Mouse (Mus musculus): Measurements from ENCODE around the gene Nrg4.
A peak's percentile ranks its signal among the peaks of the same experiment; 100 is the strongest.

Gene Nrg4

DNA sequence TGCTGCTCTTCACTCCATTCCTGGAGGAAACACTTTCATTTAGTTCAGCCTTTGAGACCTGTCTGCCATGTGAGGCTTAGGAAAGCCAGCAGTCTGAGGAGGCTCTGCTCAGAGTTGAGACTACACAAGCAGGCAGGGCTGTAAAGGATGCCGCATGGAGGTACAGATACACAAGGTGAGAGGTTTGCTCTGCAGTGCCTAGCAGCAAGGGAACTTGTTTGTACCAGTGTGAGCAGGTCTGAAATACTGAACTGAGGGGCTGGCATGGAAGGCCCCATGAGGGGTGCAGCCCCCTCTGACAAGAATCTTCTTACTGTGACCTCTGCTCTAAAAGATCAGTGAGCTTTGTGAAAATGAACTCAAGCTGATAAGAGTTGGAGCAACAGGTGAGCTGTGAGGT, 113.2 kb downstream of the Nrg4 start:
- peaks cover 76% of the 10 kb centered on the region for H3K36me3 ChIP-seq (ENCODE audit: insufficient read depth, low read length)
- peaks cover 86% of the 10 kb centered on the region for H3K4me1 ChIP-seq (replicated peaks; ENCODE audit: low read depth, low read length)
- H3K9me3 ChIP-seq (ENCODE audit: low read length) = peaks cover 6% of the 10 kb centered on the region; the same call in 1 of the 2 replicates
- TF ChIP-seq CTCF (conservative IDR thresholded peaks at IDR 0.05; ENCODE audit: low read length) = no peak
- TF ChIP-seq NANOG (IDR thresholded peaks at IDR 0.05; ENCODE audit: borderline replicate concordance, low read length) = no peak
- no peak for TF ChIP-seq POU5F1 (IDR thresholded peaks at IDR 0.05; ENCODE audit: borderline replicate concordance, low read length)
- H3K4me3 ChIP-seq (replicated peaks; ENCODE audit: low read length) = peak overlapping the region; percentile 58
- H3K27me3 ChIP-seq (ENCODE audit: insufficient read depth, low read length) = no peaks in the 10 kb centered on the region

GRCm38 (mm10) chr9:55211611-55212010, 115.0 kb downstream of the Nrg4 start:
- peaks cover 61% of the 10 kb centered on the region for H3K36me3 ChIP-seq (ENCODE audit: insufficient read depth, low read length)
- peak overlapping the region; percentile 93 for H3K4me3 ChIP-seq (replicated peaks; ENCODE audit: low read length)
- TF ChIP-seq CTCF (conservative IDR thresholded peaks at IDR 0.05; ENCODE audit: low read length) = no peak
- no peak for TF ChIP-seq NANOG (IDR thresholded peaks at IDR 0.05; ENCODE audit: borderline replicate concordance, low read length)
- no peak for TF ChIP-seq POU5F1 (IDR thresholded peaks at IDR 0.05; ENCODE audit: borderline replicate concordance, low read length)
- no peaks in the 10 kb centered on the region for H3K27me3 ChIP-seq (ENCODE audit: insufficient read depth, low read length)
- peaks cover 2% of the 10 kb centered on the region; the same call in 1 of the 2 replicates for H3K9me3 ChIP-seq (ENCODE audit: low read length)
- H3K4me1 ChIP-seq (replicated peaks; ENCODE audit: low read depth, low read length) = peaks cover 76% of the 10 kb centered on the region

DNA sequence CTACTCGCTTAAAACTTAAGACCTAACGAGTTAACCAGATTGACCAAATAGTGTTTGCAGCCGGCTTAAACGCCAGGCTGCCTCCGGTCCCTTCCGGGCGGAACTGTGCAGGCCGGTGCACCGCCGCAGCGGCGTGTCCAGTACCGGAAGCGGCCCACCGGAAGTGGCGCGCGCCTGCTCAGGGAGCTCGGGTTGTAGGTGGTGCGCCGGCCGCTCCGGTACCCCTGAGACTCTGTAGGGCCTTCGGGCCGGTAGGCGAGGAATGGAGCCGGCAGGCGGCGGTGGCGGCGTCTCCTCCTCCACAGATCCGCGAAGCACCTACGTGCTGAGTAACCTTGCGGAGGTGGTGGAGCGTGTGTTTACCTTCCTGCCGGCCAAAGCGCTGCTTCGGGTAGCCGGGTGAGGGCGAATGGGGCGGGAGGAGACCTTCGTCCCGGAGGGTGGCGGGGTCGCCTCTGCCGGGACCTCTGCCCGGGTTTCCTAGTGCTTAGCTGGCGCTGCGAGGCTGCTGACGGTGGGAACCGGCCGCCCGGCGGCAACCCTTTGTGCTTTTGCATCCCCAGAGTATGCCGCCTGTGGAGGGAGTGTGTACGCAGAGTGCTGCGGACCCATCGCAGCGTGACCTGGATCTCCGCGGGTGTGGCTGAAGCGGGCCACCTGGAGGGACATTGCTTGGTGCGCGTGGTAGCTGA, 117.7 kb downstream of the Nrg4 start, which contains the start of gene Fbxo22:
Gene Fbxo22, plus strand, starts transcription at position 136 of the 692 bp plus-strand sequence.
- Histone ChIP-seq H3K36me3 (ENCODE audit: insufficient read depth, low read length) (peaks cover 63% of the 10 kb centered on the region), H3K4me1 (replicated peaks; ENCODE audit: low read depth, low read length) (peaks cover 53% of the 10 kb centered on the region), H3K4me3 (replicated peaks; ENCODE audit: low read length) (peak within 1 kb of the TSS; percentile 93), H3K27me3 (ENCODE audit: insufficient read depth, low read length) (no peaks in the 10 kb centered on the region), H3K9me3 (ENCODE audit: low read length) (peaks cover 2% of the 10 kb centered on the region; the same call in 1 of the 2 replicates)
- no peak for TF ChIP-seq POU5F1 (IDR thresholded peaks at IDR 0.05; ENCODE audit: borderline replicate concordance, low read length)

- Histone ChIP-seq H3K27me3 (ENCODE audit: insufficient read depth, low read length) (no peaks in the 10 kb centered on the region), H3K36me3 (ENCODE audit: insufficient read depth, low read length) (peaks cover 62% of the 10 kb centered on the region), H3K9me3 (ENCODE audit: low read length) (peaks cover 2% of the 10 kb centered on the region; the same call in 1 of the 2 replicates), H3K4me3 (replicated peaks; ENCODE audit: low read length) (peak overlapping the region; percentile 93), H3K4me1 (replicated peaks; ENCODE audit: low read depth, low read length) (peaks cover 49% of the 10 kb centered on the region)
- TF ChIP-seq NANOG (IDR thresholded peaks at IDR 0.05; ENCODE audit: borderline replicate concordance, low read length) (no peak), POU5F1 (IDR thresholded peaks at IDR 0.05; ENCODE audit: borderline replicate concordance, low read length) (no peak), CTCF (conservative IDR thresholded peaks at IDR 0.05; ENCODE audit: low read length) (no peak)
Observed at GRCm38 (mm10) chr9:55208458-55208789, 118.2 kb downstream of the Nrg4 start.

- Histone ChIP-seq H3K9me3 (ENCODE audit: low read length) (no peaks in the 10 kb centered on the region), H3K4me1 (replicated peaks; ENCODE audit: low read depth, low read length) (no peaks in the 10 kb centered on the region), H3K27me3 (ENCODE audit: insufficient read depth, low read length) (no peaks in the 10 kb centered on the region), H3K4me3 (replicated peaks; ENCODE audit: low read length) (no peak overlapping the region), H3K36me3 (ENCODE audit: insufficient read depth, low read length) (peaks cover 48% of the 10 kb centered on the region)
- TF ChIP-seq NANOG (IDR thresholded peaks at IDR 0.05; ENCODE audit: borderline replicate concordance, low read length) = no peak
- no peak for TF ChIP-seq POU5F1 (IDR thresholded peaks at IDR 0.05; ENCODE audit: borderline replicate concordance, low read length)
- no peak for TF ChIP-seq CTCF (conservative IDR thresholded peaks at IDR 0.05; ENCODE audit: low read length)
Observed at GRCm38 (mm10) chr9:55199348-55199747, 127.3 kb downstream of the Nrg4 start.

GRCm38 (mm10) chr9:55198260-55198659, 128.4 kb downstream of the Nrg4 start:
- Histone ChIP-seq H3K4me1 (replicated peaks; ENCODE audit: low read depth, low read length) (no peaks in the 10 kb centered on the region), H3K4me3 (replicated peaks; ENCODE audit: low read length) (no peak overlapping the region), H3K36me3 (ENCODE audit: insufficient read depth, low read length) (peaks cover 50% of the 10 kb centered on the region), H3K27me3 (ENCODE audit: insufficient read depth, low read length) (no peaks in the 10 kb centered on the region), H3K9me3 (ENCODE audit: low read length) (no peaks in the 10 kb centered on the region)
- no peak for TF ChIP-seq CTCF (conservative IDR thresholded peaks at IDR 0.05; ENCODE audit: low read length)
- TF ChIP-seq NANOG (IDR thresholded peaks at IDR 0.05; ENCODE audit: borderline replicate concordance, low read length) = no peak
- TF ChIP-seq POU5F1 (IDR thresholded peaks at IDR 0.05; ENCODE audit: borderline replicate concordance, low read length) = no peak

DNA sequence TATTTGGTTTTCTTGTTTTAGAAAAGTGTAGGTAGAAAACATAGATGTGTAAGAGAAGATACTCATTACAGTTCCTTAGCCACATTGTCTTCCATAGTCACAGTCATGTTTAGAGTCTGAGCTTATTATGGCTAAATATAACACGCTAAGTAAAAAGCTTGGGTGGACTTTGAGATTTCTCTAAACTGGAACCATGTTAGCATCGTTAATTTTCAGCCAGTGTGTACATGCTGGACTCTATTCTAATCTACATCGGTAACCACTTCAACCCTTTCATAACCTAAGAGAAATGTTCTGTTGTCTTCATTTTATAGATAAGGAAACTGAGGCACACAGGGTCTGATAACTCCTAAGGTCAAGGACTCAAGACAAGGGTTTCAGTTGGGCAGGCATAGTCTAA, 130.8 kb downstream of the Nrg4 start:
- H3K4me3 ChIP-seq (replicated peaks; ENCODE audit: low read length) = no peak overlapping the region
- no peaks in the 10 kb centered on the region for H3K4me1 ChIP-seq (replicated peaks; ENCODE audit: low read depth, low read length)
- H3K27me3 ChIP-seq (ENCODE audit: insufficient read depth, low read length) = no peaks in the 10 kb centered on the region
- TF ChIP-seq CTCF (conservative IDR thresholded peaks at IDR 0.05; ENCODE audit: low read length) = no peak
- TF ChIP-seq NANOG (IDR thresholded peaks at IDR 0.05; ENCODE audit: borderline replicate concordance, low read length) = no peak
- TF ChIP-seq POU5F1 (IDR thresholded peaks at IDR 0.05; ENCODE audit: borderline replicate concordance, low read length) = no peak
- H3K9me3 ChIP-seq (ENCODE audit: low read length) = no peaks in the 10 kb centered on the region
- H3K36me3 ChIP-seq (ENCODE audit: insufficient read depth, low read length) = peaks cover 56% of the 10 kb centered on the region

DNA sequence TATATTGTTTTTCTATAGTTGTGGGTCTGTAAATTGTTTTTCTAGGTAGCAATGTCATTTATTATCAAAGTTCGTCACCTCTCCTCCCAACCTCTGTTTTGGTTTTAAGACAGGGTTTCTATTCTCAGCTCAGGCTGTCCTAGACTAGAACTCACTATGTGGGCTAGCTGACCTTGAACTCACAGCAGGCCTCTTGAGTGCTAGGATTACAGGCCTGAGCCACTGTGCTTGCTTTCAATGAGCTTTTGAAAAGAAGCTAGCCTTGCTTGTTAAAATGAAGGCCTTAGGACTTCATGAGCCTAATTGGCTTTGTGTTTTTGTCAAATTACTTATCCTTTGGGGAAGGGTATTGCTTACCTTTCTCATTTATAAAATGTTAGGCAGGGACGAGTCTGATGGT, 152.4 kb downstream of the Nrg4 start:
- H3K4me1 ChIP-seq (replicated peaks; ENCODE audit: low read depth, low read length) = peaks cover 35% of the 10 kb centered on the region
- H3K27me3 ChIP-seq (ENCODE audit: insufficient read depth, low read length) = no peaks in the 10 kb centered on the region
- peaks cover 36% of the 10 kb centered on the region for H3K36me3 ChIP-seq (ENCODE audit: insufficient read depth, low read length)
- TF ChIP-seq CTCF (conservative IDR thresholded peaks at IDR 0.05; ENCODE audit: low read length) = no peak
- peak; percentile 94 for TF ChIP-seq NANOG (IDR thresholded peaks at IDR 0.05; ENCODE audit: borderline replicate concordance, low read length)
- no peak for TF ChIP-seq POU5F1 (IDR thresholded peaks at IDR 0.05; ENCODE audit: borderline replicate concordance, low read length)
- no peaks in the 10 kb centered on the region for H3K9me3 ChIP-seq (ENCODE audit: low read length)
- H3K4me3 ChIP-seq (replicated peaks; ENCODE audit: low read length) = no peak overlapping the region

- Histone ChIP-seq H3K36me3 (ENCODE audit: insufficient read depth, low read length) (peaks cover 46% of the 10 kb centered on the region), H3K4me3 (replicated peaks; ENCODE audit: low read length) (no peak overlapping the region), H3K4me1 (replicated peaks; ENCODE audit: low read depth, low read length) (peaks cover 35% of the 10 kb centered on the region), H3K9me3 (ENCODE audit: low read length) (no peaks in the 10 kb centered on the region), H3K27me3 (ENCODE audit: insufficient read depth, low read length) (no peaks in the 10 kb centered on the region)
- TF ChIP-seq NANOG (IDR thresholded peaks at IDR 0.05; ENCODE audit: borderline replicate concordance, low read length) (no peak), CTCF (conservative IDR thresholded peaks at IDR 0.05; ENCODE audit: low read length) (no peak)
Observed at GRCm38 (mm10) chr9:55172195-55172685, 154.4 kb downstream of the Nrg4 start.

All from E14TG2a.4 (cell line).